Mouse (Mus musculus): ENCODE measurements around the gene Vmn1r129.
"Not testable (repeated sequence)": the region's sequence is repeated elsewhere in the genome, so short reads cannot be mapped to it uniquely, and the experiment has no call there.

Vmn1r129 gene

DNA sequence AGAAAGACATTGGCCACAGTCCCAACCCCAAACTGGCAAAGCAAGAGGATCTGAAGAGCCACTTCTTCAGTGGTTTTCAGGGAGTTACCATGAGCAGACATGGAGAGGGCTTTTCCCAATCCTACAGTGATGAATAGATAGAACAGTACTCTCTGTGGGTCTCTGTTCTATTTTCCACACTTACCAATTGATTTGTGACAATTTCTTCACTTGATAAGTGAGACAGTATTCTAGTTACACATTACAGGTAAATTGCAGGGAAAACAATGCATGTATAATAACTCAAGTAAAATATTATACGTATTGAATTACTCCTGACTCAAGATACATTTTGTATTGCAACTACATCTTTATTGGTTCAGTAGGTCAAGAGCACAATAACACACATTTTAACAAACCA lies at the start of gene Vmn1r129:
Vmn1r129 (minus strand) TSS at position 101 of the 400 bp plus-strand sequence.
- not testable (repeated sequence) for DNase-seq (ENCODE audit: low spot score)

DNA sequence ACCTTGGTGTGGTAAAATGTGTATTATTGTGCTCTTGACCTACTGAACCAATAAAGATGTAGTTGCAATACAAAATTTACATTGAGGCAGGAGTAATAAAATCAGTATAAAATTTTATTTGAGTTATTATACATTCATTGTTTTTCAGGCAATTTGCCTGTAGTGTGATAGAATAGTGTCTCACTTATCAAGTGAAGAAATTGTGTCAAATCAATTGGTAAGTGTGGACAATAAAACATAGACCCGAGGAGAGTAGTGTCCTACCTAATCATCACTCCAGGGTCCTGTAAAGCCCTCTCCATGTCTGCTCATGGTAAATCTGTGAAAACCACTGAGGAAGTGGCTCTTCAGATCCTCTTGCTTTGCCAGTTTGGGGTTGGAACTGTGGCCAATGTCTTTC lies 12.0 kb downstream of the Vmn1r129 start, which contains the start of gene Vmn1r128:
Vmn1r128 (plus strand) TSS at position 301 of the 400 bp plus-strand sequence.
- DNase-seq (ENCODE audit: low spot score) = not testable (repeated sequence)

DNA sequence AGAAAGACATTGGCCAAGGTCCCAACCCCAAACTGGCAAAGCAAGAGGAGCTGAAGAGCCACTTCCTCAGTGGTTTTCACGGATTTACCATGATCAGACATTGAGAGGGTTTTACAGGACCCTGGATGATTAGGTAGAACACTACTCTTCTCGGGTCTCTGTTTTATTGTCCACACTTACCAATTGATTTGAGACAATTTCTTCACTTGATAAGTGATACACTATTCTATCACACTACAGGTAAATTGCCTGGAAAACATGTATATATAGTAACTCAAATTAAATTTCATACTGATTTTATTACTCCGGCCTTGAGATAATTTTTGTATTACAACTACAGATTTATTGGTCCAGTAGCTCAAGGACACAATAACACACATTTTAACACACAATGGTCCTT lies 41.3 kb downstream of the Vmn1r129 start, which contains the start of gene Vmn1r127:
Vmn1r127 (minus strand) TSS at position 101 of the 400 bp plus-strand sequence.
- not testable (repeated sequence) for DNase-seq (ENCODE audit: low spot score)

Data from MN1 (cell line).